Mouse (Mus musculus): ENCODE data around the gene Zic2.

DNA sequence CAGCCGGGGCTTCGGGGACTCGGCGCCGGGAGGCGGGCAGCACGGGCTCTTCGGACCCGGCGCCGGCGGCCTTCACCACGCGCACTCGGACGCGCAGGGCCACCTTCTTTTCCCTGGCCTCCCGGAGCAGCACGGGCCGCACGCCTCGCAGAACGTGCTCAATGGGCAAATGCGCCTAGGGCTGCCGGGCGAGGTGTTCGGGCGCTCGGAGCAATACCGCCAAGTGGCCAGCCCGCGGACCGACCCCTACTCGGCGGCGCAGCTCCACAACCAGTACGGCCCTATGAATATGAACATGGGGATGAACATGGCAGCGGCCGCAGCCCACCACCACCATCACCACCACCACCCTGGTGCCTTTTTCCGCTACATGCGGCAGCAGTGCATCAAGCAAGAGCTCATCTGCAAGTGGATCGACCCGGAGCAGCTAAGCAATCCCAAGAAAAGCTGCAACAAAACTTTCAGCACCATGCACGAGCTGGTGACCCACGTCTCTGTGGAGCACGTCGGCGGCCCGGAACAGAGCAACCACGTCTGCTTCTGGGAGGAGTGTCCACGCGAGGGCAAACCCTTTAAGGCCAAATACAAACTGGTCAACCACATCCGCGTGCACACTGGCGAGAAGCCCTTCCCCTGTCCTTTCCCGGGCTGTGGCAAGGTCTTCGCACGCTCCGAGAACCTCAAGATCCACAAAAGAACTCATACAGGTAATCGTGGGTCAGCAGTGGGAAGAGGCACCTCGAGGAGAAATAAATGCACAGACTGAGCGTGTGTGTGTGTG lies 996 bp downstream of the Zic2 start:
- TF ChIP-seq CTCF (IDR thresholded peaks at IDR 0.05; ENCODE audit: borderline replicate concordance, control insufficient read depth, extremely low read depth, insufficient read depth, low read length, poor library complexity), result no peak
- TF ChIP-seq POLR2A (IDR thresholded peaks at IDR 0.05; ENCODE audit: control insufficient read depth, extremely low read depth, insufficient read depth, low read length, poor library complexity), result no peak
